Mouse (Mus musculus) CH12F3 (cell line): ENCODE measurements at regions not wholly inside any gene's neighbourhood (a gene's known extent, or its start where the extent isn't known, plus 50 kb on each side); places are given as distances from the start of the nearest gene placed in this dataset.
"Not testable (repeated sequence)": the region's sequence is repeated elsewhere in the genome, so short reads cannot be mapped to it uniquely, and the experiment has no call there.

Experiments used
- in situ Hi-C: fragments of 300-500 bp; cut with MboI; formaldehyde crosslinking; loops from 2 replicates; pipeline ENCODE4 v1.14.3; 2020; ENCODE audit warnings: low sequenced_read_pairs

DNA sequence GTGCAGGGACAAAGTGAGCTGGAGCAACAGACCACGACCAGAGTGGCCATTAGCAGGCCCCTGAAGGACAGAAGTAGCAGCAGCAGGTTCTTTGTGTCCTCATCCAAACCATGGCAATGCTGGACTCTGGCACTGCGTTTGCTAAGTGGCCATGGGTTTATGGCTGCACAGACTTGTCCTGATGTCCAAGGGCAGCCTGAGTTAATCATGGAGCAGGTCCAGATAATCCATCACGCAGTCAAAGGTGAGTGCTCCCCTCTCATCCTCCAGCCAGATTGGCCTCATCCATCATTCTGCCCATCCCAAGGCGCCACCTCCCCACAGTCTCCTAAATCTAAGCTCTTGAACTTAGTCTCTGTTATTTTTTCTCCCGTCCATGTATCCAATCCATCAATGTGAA, 186.4 kb downstream of the Fam198b start:
- in situ Hi-C loops: no loop called here

DNA sequence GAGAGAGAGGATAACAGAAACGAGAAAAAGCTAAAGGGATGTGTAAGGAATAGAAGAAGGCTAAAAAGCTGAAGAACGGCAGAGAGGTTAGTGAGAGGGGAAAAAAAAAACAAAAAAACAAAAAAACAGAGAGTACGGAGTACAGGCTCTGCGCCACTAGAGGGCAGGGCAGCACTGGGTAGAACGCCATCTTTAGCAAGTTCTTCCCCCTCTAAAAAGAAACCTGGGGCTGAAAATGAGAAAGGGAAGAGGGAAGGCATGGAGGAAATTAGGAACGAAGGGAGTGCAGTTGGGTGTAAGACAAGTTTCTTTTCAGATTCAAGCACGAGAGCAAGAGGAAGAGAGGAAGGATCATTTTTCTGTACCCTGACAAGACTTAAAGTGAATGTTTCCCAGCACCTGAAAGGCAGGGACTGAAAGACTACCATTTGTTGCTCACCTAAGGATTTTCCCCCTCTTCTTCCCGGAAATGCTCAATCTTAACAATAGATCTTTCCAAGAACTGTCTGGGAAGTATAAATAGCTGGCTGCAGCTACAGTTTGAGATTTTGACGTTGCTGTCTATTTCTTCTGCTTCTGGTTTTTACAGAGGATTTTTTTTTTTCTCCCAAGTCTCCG, 195.6 kb downstream of the Fam198b start:
- in situ Hi-C loops: loop anchor here (25.0 kb wide), 1 partner anchor 1832 kb away; no protein-coding TSS in a partner anchor

- in situ Hi-C loops: loop anchor here (25.0 kb wide), 1 partner anchor 1831 kb away; no protein-coding TSS in a partner anchor
These were observed 196.9 kb downstream of the Fam198b start for GRCm38 (mm10) chr3:80081210-80081609.

DNA sequence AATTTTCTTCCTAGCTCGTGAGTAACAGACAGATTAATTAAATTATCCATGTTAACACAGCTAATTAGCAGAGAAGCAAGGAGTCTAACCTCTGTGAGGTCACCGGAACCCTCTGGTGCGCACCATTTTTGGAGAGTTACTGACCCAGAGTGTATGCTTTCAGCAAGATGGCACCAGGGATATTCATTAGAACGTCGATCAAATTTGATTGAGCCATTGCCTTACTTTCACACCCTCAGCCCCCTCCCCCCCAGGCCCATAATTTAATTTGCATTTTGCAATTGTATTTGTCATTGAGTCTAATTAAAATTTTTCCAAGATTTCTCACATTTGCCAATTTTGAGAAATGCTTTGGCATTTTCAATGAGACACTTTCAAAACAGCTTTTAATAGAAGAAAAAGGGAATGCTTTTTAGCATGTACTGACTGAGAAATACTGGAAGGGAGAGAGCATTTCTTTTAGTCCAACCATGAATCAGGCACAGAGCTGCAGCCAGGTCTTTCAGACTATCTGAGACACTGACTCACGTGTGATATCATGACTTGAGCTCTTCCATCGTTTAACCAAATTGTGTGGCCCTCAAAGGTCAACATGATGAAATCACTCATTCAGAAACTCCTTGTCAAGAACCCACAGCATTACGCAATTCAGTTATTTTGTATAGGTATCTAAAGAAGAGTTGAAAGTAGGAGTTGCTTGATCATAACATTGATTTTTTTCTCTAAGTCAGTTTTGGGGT, 198.6 kb downstream of the Fam198b start:
- in situ Hi-C loops: loop anchor here (25.0 kb wide), 1 partner anchor 1829 kb away; no protein-coding TSS in a partner anchor

DNA sequence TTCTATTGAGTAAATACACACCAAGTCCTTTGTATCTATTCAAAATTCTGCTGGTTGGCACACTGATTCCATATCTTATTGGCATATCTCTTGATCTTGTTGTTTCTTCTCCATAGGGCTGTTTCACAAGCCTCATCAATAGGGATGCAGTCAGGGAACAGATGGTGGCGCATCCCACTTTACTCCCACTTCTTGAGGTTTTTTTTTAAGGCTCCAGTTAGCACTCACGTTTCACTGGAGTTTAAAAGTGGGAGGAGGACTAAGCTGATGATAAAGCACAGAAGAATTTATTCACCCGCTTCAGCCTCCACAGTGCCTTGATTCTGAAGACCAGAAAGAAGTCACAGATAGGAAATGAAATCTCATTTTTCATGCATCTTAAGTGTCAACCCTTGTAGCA, 199.8 kb downstream of the Fam198b start:
- in situ Hi-C loops: loop anchor here (25.0 kb wide), 1 partner anchor 1828 kb away; no protein-coding TSS in a partner anchor

GRCm38 (mm10) chr3:80099625-80100024, 215.3 kb downstream of the Fam198b start:
- in situ Hi-C loops: loop anchor here (25.0 kb wide), 1 partner anchor 1813 kb away; no protein-coding TSS in a partner anchor

GRCm38 (mm10) chr3:80120177-80120736, 235.9 kb downstream of the Fam198b start:
- in situ Hi-C loops: no loop called here

GRCm38 (mm10) chr3:80123666-80124065, 239.3 kb downstream of the Fam198b start:
- in situ Hi-C loops: no loop called here

- in situ Hi-C loops: no loop called here
These were observed 240.3 kb downstream of the Fam198b start for GRCm38 (mm10) chr3:80124621-80125020.

GRCm38 (mm10) chr3:80141697-80142096, 257.4 kb downstream of the Fam198b start:
- in situ Hi-C loops: no loop called here

GRCm38 (mm10) chr3:80160473-80160872, 276.1 kb downstream of the Fam198b start:
- in situ Hi-C loops: no loop called here

DNA sequence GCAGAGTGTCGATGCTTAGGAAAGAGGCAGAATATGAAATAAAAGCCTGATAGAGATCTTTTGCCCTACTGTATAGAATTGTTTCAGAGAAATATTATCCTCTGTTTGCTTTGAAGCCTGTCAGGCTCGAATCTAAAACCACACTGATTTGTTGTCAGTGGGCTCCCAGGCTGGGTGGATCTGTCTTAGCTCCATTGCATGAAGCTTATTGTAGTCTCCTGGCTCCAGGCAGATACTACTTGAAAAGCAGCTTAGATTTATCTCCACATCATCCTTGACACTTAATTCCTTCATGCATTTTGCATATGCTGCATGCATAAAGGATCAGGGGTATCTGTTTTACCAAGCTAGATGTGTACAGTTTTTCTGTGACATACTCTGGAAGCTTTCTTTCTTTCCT, 297.4 kb downstream of the Fam198b start:
- in situ Hi-C loops: no loop called here

GRCm38 (mm10) chr3:80182161-80182560, 297.8 kb downstream of the Fam198b start:
- in situ Hi-C loops: not testable (repeated sequence)

DNA sequence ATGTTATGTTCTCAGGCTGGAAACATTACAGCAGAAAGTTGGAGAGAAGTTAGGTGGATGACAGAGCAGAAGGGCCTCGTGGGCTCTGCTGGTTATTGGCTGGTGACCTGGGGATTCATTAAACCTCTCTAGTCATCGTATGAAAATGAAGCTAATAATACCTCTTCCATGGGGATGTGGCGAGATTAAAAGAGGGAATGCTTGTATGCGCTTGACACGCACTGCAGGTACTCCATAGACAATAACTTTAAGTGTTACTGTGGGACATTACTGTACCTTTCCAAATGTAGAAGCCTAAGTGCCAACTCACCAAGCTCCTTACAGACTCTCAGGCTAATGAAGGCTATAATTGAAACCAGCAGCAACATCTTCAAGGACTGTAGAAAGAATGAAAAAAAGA, 303.1 kb downstream of the Fam198b start:
- in situ Hi-C loops: no loop called here

- in situ Hi-C loops: no loop called here
These were observed 316.6 kb downstream of the Fam198b start for GRCm38 (mm10) chr3:80200904-80201303.

- in situ Hi-C loops: no loop called here
These were observed 320.5 kb downstream of the Fam198b start for GRCm38 (mm10) chr3:80204821-80205220.

- in situ Hi-C loops: no loop called here
These were observed 321.0 kb downstream of the Fam198b start for GRCm38 (mm10) chr3:80205351-80205750.

- in situ Hi-C loops: no loop called here
These were observed 322.7 kb downstream of the Fam198b start for GRCm38 (mm10) chr3:80207022-80207421.

- in situ Hi-C loops: no loop called here
These were observed 323.7 kb downstream of the Fam198b start for GRCm38 (mm10) chr3:80208028-80208427.

- in situ Hi-C loops: no loop called here
These were observed 325.3 kb downstream of the Fam198b start for GRCm38 (mm10) chr3:80209596-80209995.

- in situ Hi-C loops: no loop called here
These were observed 327.2 kb downstream of the Fam198b start for GRCm38 (mm10) chr3:80211323-80212109.
